ENCODE assay signal across 15 mouse cellular contexts in the genomic region with DNA sequence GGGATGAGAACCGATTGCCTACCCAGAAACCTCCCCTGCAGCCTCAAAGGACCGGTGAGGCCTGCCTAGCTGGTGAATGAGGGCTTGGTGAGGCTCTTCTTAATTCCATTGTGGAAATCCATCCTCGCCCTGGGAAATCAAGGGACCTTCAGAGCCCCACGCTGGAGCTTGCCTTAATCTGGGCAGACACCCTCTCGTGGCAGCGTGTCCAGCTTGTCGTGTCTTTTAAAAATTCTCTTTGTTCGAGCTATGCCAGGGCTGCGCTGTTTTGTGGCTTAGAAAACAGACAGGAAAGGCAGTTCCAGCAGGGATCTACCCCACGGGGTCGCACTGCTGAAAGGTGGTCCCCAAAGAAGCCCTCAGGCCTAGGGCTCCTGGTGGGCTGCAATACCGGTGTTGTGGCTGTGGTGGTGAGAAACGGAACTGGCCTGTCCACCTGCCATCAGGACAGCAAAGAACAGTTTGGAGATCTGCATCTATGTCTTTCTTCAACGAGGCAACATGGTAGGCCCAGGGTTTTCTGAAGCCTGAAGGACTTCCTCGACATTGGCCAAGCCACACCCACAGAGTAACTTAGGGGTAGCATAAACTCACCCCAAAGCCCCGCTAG.
DNase-seq lines count a peak whose midpoint lies in the region; ATAC-seq lines count a peak whose summit lies in the region.
"Had no signal": no experiment of that assay in that cellular context is flagged by ENCODE, and none has a peak within 500 bp of the region (broad histone marks: within the 10 kb centered on the region; RNA-seq: fewer than 3 reads in every experiment).

No protein-coding gene starts in this region.

- H3K4me2 ChIP-seq in neural tube, embryonic 11.5 days (ENCODE audit: low read depth): no peak overlapping the region
- no peak overlapping the region for H3K4me2 ChIP-seq in forebrain, embryonic 13.5 days
- no peak overlapping the region for H3K4me2 ChIP-seq in hindbrain, embryonic 16.5 days (ENCODE audit: low read length)
- no peak overlapping the region for H3K4me2 ChIP-seq in midbrain, embryonic 14.5 days (ENCODE audit: low read length)
- H3K4me2 ChIP-seq: hindbrain, embryonic 15.5 days; liver, embryonic 13.5 days had no signal

- no peak overlapping the region for H3K4me3 ChIP-seq in neural tube, embryonic 11.5 days (ENCODE audit: low read depth, low read length)
- H3K4me3 ChIP-seq in forebrain, embryonic 13.5 days: no peak overlapping the region
- no peak overlapping the region for H3K4me3 ChIP-seq in hindbrain, embryonic 16.5 days (ENCODE audit: low read length)
- no peak overlapping the region for H3K4me3 ChIP-seq in midbrain, embryonic 14.5 days (replicated peaks; ENCODE audit: low read depth, low read length)
- H3K4me3 ChIP-seq: heart, adult 2 months; hindbrain, embryonic 15.5 days; liver, embryonic 13.5 days had no signal

- peak overlapping the region; percentile 24; the same call in 1 of the 2 replicates for H3K9ac ChIP-seq in neural tube, embryonic 11.5 days (ENCODE audit: low read length)
- H3K9ac ChIP-seq in forebrain, embryonic 13.5 days: no peak overlapping the region
- H3K9ac ChIP-seq in hindbrain, embryonic 16.5 days (ENCODE audit: low read depth, low read length): peak overlapping the region; percentile 41; the same call in 1 of the 2 replicates
- peak overlapping the region; percentile 26; the same call in 1 of the 2 replicates for H3K9ac ChIP-seq in midbrain, embryonic 14.5 days (replicated peaks; ENCODE audit: low read length)
- H3K9ac ChIP-seq: hindbrain, embryonic 15.5 days; liver, embryonic 13.5 days had no signal

- H3K27me3 ChIP-seq in neural tube, embryonic 11.5 days (ENCODE audit: control insufficient read depth, insufficient read depth, low read length): no peaks in the 10 kb centered on the region
- no peaks in the 10 kb centered on the region for H3K27me3 ChIP-seq in forebrain, embryonic 13.5 days
- no peaks in the 10 kb centered on the region for H3K27me3 ChIP-seq in hindbrain, embryonic 16.5 days (replicated peaks; ENCODE audit: control insufficient read depth, insufficient read depth, low read length)
- no peaks in the 10 kb centered on the region for H3K27me3 ChIP-seq in midbrain, embryonic 14.5 days (ENCODE audit: control insufficient read depth, insufficient read depth, low read length)
- H3K27me3 ChIP-seq: hindbrain, embryonic 15.5 days; liver, embryonic 13.5 days had no signal

- no peak overlapping the region for H3K27ac ChIP-seq in neural tube, embryonic 11.5 days (ENCODE audit: low read depth, low read length)
- no peak overlapping the region for H3K27ac ChIP-seq in forebrain, embryonic 13.5 days
- no peak overlapping the region for H3K27ac ChIP-seq in hindbrain, embryonic 16.5 days (ENCODE audit: low read depth, low read length)
- 0 out of 2 replicates have a peak overlapping the region, but pooled peaks have one; percentile 37 for H3K27ac ChIP-seq in midbrain, embryonic 14.5 days (replicated peaks; ENCODE audit: low read depth, low read length)
- H3K27ac ChIP-seq: heart, adult 2 months; hindbrain, embryonic 15.5 days; liver, embryonic 13.5 days had no signal

- ATAC-seq in neural tube, embryonic 11.5 days (ENCODE audit: insufficient read depth, low FRiP score, low TSS enrichment): no peak
- 0 out of 2 replicates have a peak, but pooled peaks have one; percentile 16 for ATAC-seq in forebrain, embryonic 13.5 days
- ATAC-seq in hindbrain, embryonic 16.5 days: no peak
- 0 out of 2 replicates have a peak, but pooled peaks have one; percentile 27 for ATAC-seq in midbrain, embryonic 14.5 days (ENCODE audit: low FRiP score, low TSS enrichment)
- ATAC-seq: activated CD4-positive, CD25-positive, alpha-beta regulatory T cell, adult 4 months; Patski had no signal

- 75% methylated on average over 16 of the region's 16 CpGs for WGBS in neural tube, embryonic 11.5 days
- 44% methylated on average over 16 of the region's 16 CpGs for WGBS in forebrain, embryonic 13.5 days
- WGBS in hindbrain, embryonic 16.5 days: 55% methylated on average over 16 of the region's 16 CpGs
- WGBS in midbrain, embryonic 14.5 days: 34% methylated on average over 16 of the region's 16 CpGs

- H3K9me3 ChIP-seq in neural tube, embryonic 11.5 days (ENCODE audit: control insufficient read depth, low read length): 0 out of 2 replicates have a peak, but pooled peaks cover 4% of the 10 kb centered on the region
- no peaks in the 10 kb centered on the region; the same call in 1 of the 2 replicates for H3K9me3 ChIP-seq in forebrain, embryonic 13.5 days (replicated peaks)
- no peaks in the 10 kb centered on the region for H3K9me3 ChIP-seq in hindbrain, embryonic 16.5 days (ENCODE audit: control insufficient read depth, low read length)
- H3K9me3 ChIP-seq in midbrain, embryonic 14.5 days (ENCODE audit: control insufficient read depth, low read length): peaks cover 4% of the 10 kb centered on the region
- H3K9me3 ChIP-seq: hindbrain, embryonic 15.5 days; liver, embryonic 13.5 days had no signal

- H3K36me3 ChIP-seq in neural tube, embryonic 11.5 days (ENCODE audit: control insufficient read depth, insufficient read depth, low read length): no peaks in the 10 kb centered on the region
- no peaks in the 10 kb centered on the region for H3K36me3 ChIP-seq in forebrain, embryonic 13.5 days (ENCODE audit: poor library complexity, severe bottlenecking)
- H3K36me3 ChIP-seq in hindbrain, embryonic 16.5 days (ENCODE audit: control insufficient read depth, insufficient read depth, low read length): no peaks in the 10 kb centered on the region
- H3K36me3 ChIP-seq in midbrain, embryonic 14.5 days (ENCODE audit: control insufficient read depth, insufficient read depth, low read length): no peaks in the 10 kb centered on the region
- H3K36me3 ChIP-seq: hindbrain, embryonic 15.5 days; liver, embryonic 13.5 days had no signal

- no peaks in the 10 kb centered on the region for H3K4me1 ChIP-seq in neural tube, embryonic 11.5 days (ENCODE audit: control insufficient read depth, insufficient read depth, low read length)
- H3K4me1 ChIP-seq in forebrain, embryonic 13.5 days: peaks cover 8% of the 10 kb centered on the region; the same call in 1 of the 2 replicates
- peaks cover 3% of the 10 kb centered on the region; the same call in 1 of the 2 replicates for H3K4me1 ChIP-seq in hindbrain, embryonic 16.5 days (ENCODE audit: control insufficient read depth, insufficient read depth, low read depth, low read length)
- H3K4me1 ChIP-seq in midbrain, embryonic 14.5 days (ENCODE audit: control insufficient read depth, insufficient read depth, low read length): peaks cover 10% of the 10 kb centered on the region; the same call in 1 of the 2 replicates
- H3K4me1 ChIP-seq: liver, embryonic 13.5 days had no signal

- no peak for DNase-seq in neural tube, embryonic 11.5 days (ENCODE audit: low spot score)
- DNase-seq in neural tube, embryonic 10.5 days (ENCODE audit: extremely low spot score, low spot score): no peak
- peak; percentile 63 for DNase-seq in midbrain, embryonic 14.5 days
- no peak for DNase-seq in MN1 (ENCODE audit: low spot score)
- no peak for DNase-seq in thymus, postnatal 0 days (ENCODE audit: low spot score)
- no peak for DNase-seq in layer of hippocampus, adult 9-11 months
- DNase-seq: kidney, adult 11 months; liver, embryonic 13.5 days; thymus, postnatal 36 days had no signal

Comparison
In these comparisons a context has a peak if more than half of its experiments do, and no peak if none do; other contexts are left out.
1. ATAC-seq: peak in forebrain, embryonic 13.5 days (single experiment) and midbrain, embryonic 14.5 days (single experiment); none in neural tube, embryonic 11.5 days (single experiment) and hindbrain, embryonic 16.5 days (single experiment).